Mouse (Mus musculus): ENCODE results near the gene Gabpb2. TPM values are rescaled to one million over a fixed set of nuclear protein-coding genes. Genes with fewer than 3 reads are reported as not detected.
A peak's percentile ranks its signal among the peaks of the same experiment; 100 is the strongest.

The Gabpb2 gene
- polyA plus RNA-seq, 1 experiment: 14.7 TPM

- DNase-seq (ENCODE audit: low read depth): peak; percentile 79
- TF ChIP-seq POLR2A (IDR thresholded peaks at IDR 0.05; ENCODE audit: borderline replicate concordance, extremely low read depth, insufficient read depth, insufficient read length, poor library complexity, severe bottlenecking): no peak
- TF ChIP-seq CTCF (IDR thresholded peaks at IDR 0.05; ENCODE audit: borderline replicate concordance, extremely low read depth, insufficient read depth, insufficient read length): no peak
Measured at GRCm38 (mm10) chr3:95230495-95231297, 13.0 kb upstream of the Gabpb2 start.

- TF ChIP-seq CTCF (IDR thresholded peaks at IDR 0.05; ENCODE audit: borderline replicate concordance, extremely low read depth, insufficient read depth, insufficient read length) (no peak), POLR2A (IDR thresholded peaks at IDR 0.05; ENCODE audit: borderline replicate concordance, extremely low read depth, insufficient read depth, insufficient read length, poor library complexity, severe bottlenecking) (no peak)
- peak; percentile 83 for DNase-seq (ENCODE audit: low read depth)
Measured at GRCm38 (mm10) chr3:95229781-95230494, 12.2 kb upstream of the Gabpb2 start.

- no peak for TF ChIP-seq POLR2A (IDR thresholded peaks at IDR 0.05; ENCODE audit: borderline replicate concordance, extremely low read depth, insufficient read depth, insufficient read length, poor library complexity, severe bottlenecking)
- no peak for TF ChIP-seq CTCF (IDR thresholded peaks at IDR 0.05; ENCODE audit: borderline replicate concordance, extremely low read depth, insufficient read depth, insufficient read length)
- peak; percentile 90 for DNase-seq (ENCODE audit: low read depth)
Measured at GRCm38 (mm10) chr3:95228894-95229780, 11.4 kb upstream of the Gabpb2 start.

- DNase-seq (ENCODE audit: low read depth): peak; percentile 98
- TF ChIP-seq POLR2A (IDR thresholded peaks at IDR 0.05; ENCODE audit: borderline replicate concordance, extremely low read depth, insufficient read depth, insufficient read length, poor library complexity, severe bottlenecking): peak; percentile 95
- TF ChIP-seq CTCF (IDR thresholded peaks at IDR 0.05; ENCODE audit: borderline replicate concordance, extremely low read depth, insufficient read depth, insufficient read length): no peak
Measured at GRCm38 (mm10) chr3:95228148-95228893, 10.6 kb upstream of the Gabpb2 start, which contains the start of gene Cdc42se1. Gene Cdc42se1 (plus strand): TSS chr3:95228732.

GRCm38 (mm10) chr3:95227214-95227613 is 9.5 kb upstream of the Gabpb2 start:
- no peak for TF ChIP-seq CTCF (IDR thresholded peaks at IDR 0.05; ENCODE audit: borderline replicate concordance, extremely low read depth, insufficient read depth, insufficient read length)
- no peak for TF ChIP-seq POLR2A (IDR thresholded peaks at IDR 0.05; ENCODE audit: borderline replicate concordance, extremely low read depth, insufficient read depth, insufficient read length, poor library complexity, severe bottlenecking)
- DNase-seq (ENCODE audit: low read depth): peak; percentile 65

GRCm38 (mm10) chr3:95224295-95224694 is 6.6 kb upstream of the Gabpb2 start:
- DNase-seq (ENCODE audit: low read depth): peak; percentile 48
- no peak for TF ChIP-seq CTCF (IDR thresholded peaks at IDR 0.05; ENCODE audit: borderline replicate concordance, extremely low read depth, insufficient read depth, insufficient read length)
- TF ChIP-seq POLR2A (IDR thresholded peaks at IDR 0.05; ENCODE audit: borderline replicate concordance, extremely low read depth, insufficient read depth, insufficient read length, poor library complexity, severe bottlenecking): no peak

- DNase-seq (ENCODE audit: low read depth): no peak
- TF ChIP-seq CTCF (IDR thresholded peaks at IDR 0.05; ENCODE audit: borderline replicate concordance, extremely low read depth, insufficient read depth, insufficient read length): no peak
- TF ChIP-seq POLR2A (IDR thresholded peaks at IDR 0.05; ENCODE audit: borderline replicate concordance, extremely low read depth, insufficient read depth, insufficient read length, poor library complexity, severe bottlenecking): no peak
Measured at GRCm38 (mm10) chr3:95223041-95223440, 5.3 kb upstream of the Gabpb2 start.

GRCm38 (mm10) chr3:95218466-95219137 is 886 bp upstream of the Gabpb2 start:
- no peak for TF ChIP-seq POLR2A (IDR thresholded peaks at IDR 0.05; ENCODE audit: borderline replicate concordance, extremely low read depth, insufficient read depth, insufficient read length, poor library complexity, severe bottlenecking)
- no peak for TF ChIP-seq CTCF (IDR thresholded peaks at IDR 0.05; ENCODE audit: borderline replicate concordance, extremely low read depth, insufficient read depth, insufficient read length)
- DNase-seq (ENCODE audit: low read depth): no peak

- TF ChIP-seq CTCF (IDR thresholded peaks at IDR 0.05; ENCODE audit: borderline replicate concordance, extremely low read depth, insufficient read depth, insufficient read length) (no peak), POLR2A (IDR thresholded peaks at IDR 0.05; ENCODE audit: borderline replicate concordance, extremely low read depth, insufficient read depth, insufficient read length, poor library complexity, severe bottlenecking) (no peak)
- DNase-seq (ENCODE audit: low read depth): no peak
Measured at GRCm38 (mm10) chr3:95216655-95217254, 961 bp downstream of the Gabpb2 start.

Measured in brain, embryonic 14.5 days (tissue).